21 mouse cellular contexts compared by ENCODE assay signal in the genomic region with DNA sequence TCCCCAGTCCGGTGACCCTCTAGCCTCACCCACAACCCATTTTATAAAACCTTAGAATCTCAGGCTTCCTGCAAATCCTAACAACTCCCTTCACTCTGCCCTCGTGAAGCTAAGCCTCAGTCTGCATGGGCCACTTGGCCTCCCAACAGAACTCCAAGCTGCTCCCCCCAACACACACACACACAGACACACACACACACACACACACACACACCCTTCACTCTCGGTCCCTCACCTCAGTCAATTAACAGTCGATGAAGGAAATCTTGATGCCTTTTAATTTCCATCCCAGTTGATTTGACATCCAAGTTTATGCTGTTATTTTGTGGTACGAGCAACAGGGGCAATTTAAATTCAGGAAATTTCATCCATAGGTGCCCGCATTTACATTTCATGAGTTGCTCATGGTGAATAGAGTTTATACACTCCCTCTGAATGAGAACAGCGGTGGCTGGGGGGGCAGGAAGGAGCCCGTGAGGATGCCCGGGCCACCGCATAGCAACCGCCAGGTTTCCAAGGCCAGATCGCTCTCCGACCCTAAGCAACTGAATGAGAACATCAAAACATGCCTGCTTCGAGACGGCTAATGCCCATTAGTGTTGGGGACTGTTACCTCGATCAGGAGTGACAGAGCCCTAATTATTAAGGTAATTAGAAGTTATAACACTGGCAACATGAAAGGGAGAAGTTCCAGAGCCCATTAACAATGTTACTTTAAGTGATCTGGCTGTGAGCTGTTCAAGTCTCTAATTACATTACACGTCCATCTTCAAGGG. TPM values are rescaled to one million over a fixed set of nuclear protein-coding genes. Genes with fewer than 3 reads are reported as not detected.
DNase-seq lines count a peak whose midpoint lies in the region; ATAC-seq and TF ChIP-seq lines count a peak whose summit lies in the region.
"Had no signal": no experiment of that assay in that cellular context is flagged by ENCODE, and none has a peak within 500 bp of the region (broad histone marks: within the 10 kb centered on the region; RNA-seq: fewer than 3 reads in every experiment).

No protein-coding gene starts in this region.

- H3K9ac ChIP-seq in forebrain, embryonic 16.5 days (replicated peaks; ENCODE audit: low read depth, low read length): no peak overlapping the region
- H3K9ac ChIP-seq in midbrain, embryonic 14.5 days (replicated peaks; ENCODE audit: low read length): no peak overlapping the region
- H3K9ac ChIP-seq: liver, embryonic 14.5 days; lung, embryonic 15.5 days had no signal

- H3K36me3 ChIP-seq in forebrain, embryonic 16.5 days (ENCODE audit: control insufficient read depth, insufficient read depth): no peaks in the 10 kb centered on the region
- H3K36me3 ChIP-seq in midbrain, embryonic 14.5 days (ENCODE audit: control insufficient read depth, insufficient read depth, low read length): no peaks in the 10 kb centered on the region
- H3K36me3 ChIP-seq: lung, embryonic 15.5 days had no signal

- H3K4me1 ChIP-seq in forebrain, embryonic 16.5 days (replicated peaks; ENCODE audit: control insufficient read depth, insufficient read depth, low read length): peaks cover 14% of the 10 kb centered on the region
- H3K4me1 ChIP-seq in midbrain, embryonic 14.5 days (ENCODE audit: control insufficient read depth, insufficient read depth, low read length): 0 out of 2 replicates have a peak, but pooled peaks cover 6% of the 10 kb centered on the region
- H3K4me1 ChIP-seq: lung, embryonic 15.5 days had no signal

- DNase-seq in embryo, embryonic 11 days: peak; percentile 44
- no peak for DNase-seq in embryo, embryonic 9.5 days (ENCODE audit: extremely low spot score)
- peak; percentile 95 for DNase-seq in brain, embryonic 14.5 days (ENCODE audit: low read depth)
- peak; percentile 58 for DNase-seq in midbrain, embryonic 14.5 days
- no peak for DNase-seq in right cerebral cortex, postnatal 4 days
- DNase-seq: adrenal gland, postnatal 25 days; cerebellum, adult 11-12 months; cerebellum, postnatal 25 days; heart, postnatal 10 days; kidney, adult 18-20 months; kidney, postnatal 10 days; thymus, postnatal 14 days had no signal

- 9% methylated on average over 17 of the region's 17 CpGs for WGBS in forebrain, embryonic 16.5 days
- 30% methylated on average over 17 of the region's 17 CpGs for WGBS in midbrain, embryonic 14.5 days

- ATAC-seq in forebrain, embryonic 16.5 days: peak; percentile 88
- no peak for ATAC-seq in midbrain, embryonic 14.5 days (ENCODE audit: low FRiP score, low TSS enrichment)
- ATAC-seq in monocyte, adult 5-6 weeks (replicated peaks; ENCODE audit: insufficient number of reproducible peaks, low FRiP score, low TSS enrichment, poor library complexity, severe bottlenecking): no peak
- ATAC-seq in megakaryocyte-erythroid progenitor cell, adult 5-6 weeks (replicated peaks; ENCODE audit: low FRiP score, low TSS enrichment, poor library complexity, severe bottlenecking): no peak
- ATAC-seq: Patski had no signal

- H3K4me2 ChIP-seq in forebrain, embryonic 16.5 days (ENCODE audit: low read length): no peak overlapping the region
- H3K4me2 ChIP-seq in midbrain, embryonic 14.5 days (ENCODE audit: low read length): no peak overlapping the region
- H3K4me2 ChIP-seq: lung, embryonic 15.5 days had no signal

- no peak for TF ChIP-seq CTCF in brain, embryonic 14.5 days (IDR thresholded peaks at IDR 0.05; ENCODE audit: borderline replicate concordance, extremely low read depth, insufficient read depth, insufficient read length)

- no peak overlapping the region for H3K27ac ChIP-seq in forebrain, embryonic 16.5 days (ENCODE audit: low read length)
- no peak overlapping the region for H3K27ac ChIP-seq in midbrain, embryonic 14.5 days (replicated peaks; ENCODE audit: low read depth, low read length)
- H3K27ac ChIP-seq: liver, embryonic 14.5 days; lung, embryonic 15.5 days; macrophage had no signal

- no peak for TF ChIP-seq POLR2A in brain, embryonic 14.5 days (IDR thresholded peaks at IDR 0.05; ENCODE audit: borderline replicate concordance, extremely low read depth, insufficient read depth, insufficient read length, poor library complexity, severe bottlenecking)

- H3K4me3 ChIP-seq in forebrain, embryonic 16.5 days (replicated peaks; ENCODE audit: low read length): no peak overlapping the region
- no peak overlapping the region for H3K4me3 ChIP-seq in midbrain, embryonic 14.5 days (replicated peaks; ENCODE audit: low read depth, low read length)
- H3K4me3 ChIP-seq: lung, embryonic 15.5 days had no signal

- H3K9me3 ChIP-seq in forebrain, embryonic 16.5 days (ENCODE audit: control insufficient read depth, low read length): no peaks in the 10 kb centered on the region
- H3K9me3 ChIP-seq in midbrain, embryonic 14.5 days (ENCODE audit: control insufficient read depth, low read length): no peaks in the 10 kb centered on the region
- H3K9me3 ChIP-seq: lung, embryonic 15.5 days had no signal

- peaks cover 2% of the 10 kb centered on the region; the same call in 1 of the 2 replicates for H3K27me3 ChIP-seq in forebrain, embryonic 16.5 days (replicated peaks; ENCODE audit: control insufficient read depth, insufficient read depth, low read length)
- H3K27me3 ChIP-seq in midbrain, embryonic 14.5 days (ENCODE audit: control insufficient read depth, insufficient read depth, low read length): peaks cover 39% of the 10 kb centered on the region
- H3K27me3 ChIP-seq: lung, embryonic 15.5 days had no signal

RNA-seq across cellular contexts. Expression of gene Sox1, which starts 55.8 kb away (rescaled TPM):
- 23.5 and 30.1 TPM in 2 replicates for polyA plus RNA-seq in brain, embryonic 14.5 days (2012; rRNA removed)
- 4.4 and 4.5 TPM in 2 replicates for polyA plus RNA-seq in forebrain, embryonic 16.5 days (2015; fragmentation: Nextera tagmentation; extraction: Ambion mirVana)
- polyA plus RNA-seq in midbrain, embryonic 14.5 days (2014; fragmentation: Nextera tagmentation; extraction: Ambion mirVana): 3.4 and 3.8 TPM in 2 replicates
- not detected in 3 replicates for total RNA-seq in monocyte, adult 5-6 weeks (2017)
- total RNA-seq in megakaryocyte-erythroid progenitor cell, adult 5-6 weeks (2014; fragmentation: Nextera tagmentation): not detected in 2 replicates
- not detected in 2 replicates for total RNA-seq in megakaryocyte-erythroid progenitor cell, adult 5-6 weeks (2017)
- total RNA-seq: adrenal gland, postnatal 25 days; gastrocnemius, adult 18-20 months; gastrocnemius, postnatal 4 days; heart, postnatal 10 days had no signal
- polyA plus RNA-seq: liver, embryonic 14.5 days; lung, embryonic 15.5 days; macrophage; Patski had no signal

Comparison
In these comparisons a context has a peak if more than half of its experiments do, and no peak if none do; other contexts are left out.
1. DNase-seq: peak in embryo, embryonic 11 days (single experiment), brain, embryonic 14.5 days (single experiment) and midbrain, embryonic 14.5 days (single experiment); none in embryo, embryonic 9.5 days (single experiment) and right cerebral cortex, postnatal 4 days (single experiment).